Mouse (Mus musculus): ENCODE data around the gene Sypl2.

DNA sequence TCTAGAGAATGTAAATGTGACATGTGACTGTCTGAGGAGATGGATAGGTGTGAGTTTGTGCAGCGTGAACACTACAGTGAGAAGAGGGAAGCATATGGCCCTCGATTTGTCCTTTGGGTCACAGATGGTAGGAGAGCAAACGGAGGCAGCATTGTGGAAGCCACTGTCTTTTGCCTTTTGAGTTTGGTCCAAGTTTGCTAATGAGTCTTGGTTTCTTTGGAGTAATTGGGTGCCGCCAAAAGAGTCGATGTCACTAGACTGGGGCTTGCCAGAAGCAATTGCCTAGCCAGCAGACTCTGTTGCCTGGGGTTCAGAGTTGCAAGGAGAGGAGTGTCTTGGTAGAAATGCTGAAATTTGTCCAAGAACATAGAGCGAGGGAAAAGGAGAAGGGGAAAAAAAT is 14.6 kb downstream of the Sypl2 start:
- no peak for TF ChIP-seq CTCF (IDR thresholded peaks at IDR 0.05; ENCODE audit: extremely low read depth, insufficient read depth, low read length)
- no peak for TF ChIP-seq POLR2A (IDR thresholded peaks at IDR 0.05; ENCODE audit: extremely low read depth, insufficient read depth, low read length)
